Mouse (Mus musculus) adrenal gland, postnatal 4 days (tissue): Measurements from ENCODE around the gene Lrp4. TPM values are rescaled to one million over a fixed set of nuclear protein-coding genes. Genes with fewer than 3 reads are reported as not detected.

ENCODE experiments used
- DNase-seq, 2 experiments: peaks; one replicate each; pipeline ENCODE4 v3.0.0; 2021 to 2022; ENCODE audit warnings: low spot score in 2 of 2, mixed read lengths in 2 of 2
- total RNA-seq, 2 experiments: library from RNA; stranded (reverse); gene quantifications; 2 replicates each; pipeline ENCODE4 v1.2.3; 2021

The Lrp4 gene
- total RNA-seq, 2 experiments from 2014 or later: 10.9 to 14.2 TPM

- DNase-seq: no peak
Observed at GRCm38 (mm10) chr2:91453231-91454075, 3.9 kb upstream of the Lrp4 start.

GRCm38 (mm10) chr2:91454434-91454833, 2.9 kb upstream of the Lrp4 start:
- DNase-seq: no peak

- no peak for DNase-seq
Observed at GRCm38 (mm10) chr2:91455826-91456225, 1.5 kb upstream of the Lrp4 start.

GRCm38 (mm10) chr2:91456491-91457100, 715 bp upstream of the Lrp4 start:
- no peak for DNase-seq

- no peak for DNase-seq
Observed at GRCm38 (mm10) chr2:91457656-91458251, 443 bp downstream of the Lrp4 start.

GRCm38 (mm10) chr2:91458252-91458672, 951 bp downstream of the Lrp4 start:
- DNase-seq: no peak

- no peak for DNase-seq
Observed at GRCm38 (mm10) chr2:91458673-91459391, 1.5 kb downstream of the Lrp4 start.

GRCm38 (mm10) chr2:91460076-91460475, 2.8 kb downstream of the Lrp4 start:
- DNase-seq: no peak

- DNase-seq: no peak
Observed at GRCm38 (mm10) chr2:91460771-91461170, 3.5 kb downstream of the Lrp4 start.

GRCm38 (mm10) chr2:91461341-91461740, 4.0 kb downstream of the Lrp4 start:
- DNase-seq: no peak

- no peak for DNase-seq
Observed at GRCm38 (mm10) chr2:91462196-91462595, 4.9 kb downstream of the Lrp4 start.

GRCm38 (mm10) chr2:91462681-91463080, 5.4 kb downstream of the Lrp4 start:
- DNase-seq: no peak

GRCm38 (mm10) chr2:91465934-91466333, 8.6 kb downstream of the Lrp4 start:
- no peak for DNase-seq

GRCm38 (mm10) chr2:91467613-91468012, 10.3 kb downstream of the Lrp4 start:
- no peak for DNase-seq

- DNase-seq: no peak
Observed at GRCm38 (mm10) chr2:91470055-91470647, 12.8 kb downstream of the Lrp4 start.

GRCm38 (mm10) chr2:91474358-91474757, 17.0 kb downstream of the Lrp4 start:
- DNase-seq: no peak

- DNase-seq: no peak
Observed at GRCm38 (mm10) chr2:91475791-91476190, 18.5 kb downstream of the Lrp4 start.

- no peak for DNase-seq
Observed at GRCm38 (mm10) chr2:91476251-91476661, 18.9 kb downstream of the Lrp4 start.

GRCm38 (mm10) chr2:91476841-91477240, 19.5 kb downstream of the Lrp4 start:
- DNase-seq: no peak

GRCm38 (mm10) chr2:91480399-91480801, 23.1 kb downstream of the Lrp4 start:
- DNase-seq: no peak
